Mouse (Mus musculus): ENCODE measurements around the gene Sars2. TPM values are rescaled to one million over a fixed set of nuclear protein-coding genes. Genes with fewer than 3 reads are reported as not detected.
A peak's percentile ranks its signal among the peaks of the same experiment; 100 is the strongest.

Gene Sars2
- polyA plus RNA-seq, 1 experiment: 22.5 TPM

DNA sequence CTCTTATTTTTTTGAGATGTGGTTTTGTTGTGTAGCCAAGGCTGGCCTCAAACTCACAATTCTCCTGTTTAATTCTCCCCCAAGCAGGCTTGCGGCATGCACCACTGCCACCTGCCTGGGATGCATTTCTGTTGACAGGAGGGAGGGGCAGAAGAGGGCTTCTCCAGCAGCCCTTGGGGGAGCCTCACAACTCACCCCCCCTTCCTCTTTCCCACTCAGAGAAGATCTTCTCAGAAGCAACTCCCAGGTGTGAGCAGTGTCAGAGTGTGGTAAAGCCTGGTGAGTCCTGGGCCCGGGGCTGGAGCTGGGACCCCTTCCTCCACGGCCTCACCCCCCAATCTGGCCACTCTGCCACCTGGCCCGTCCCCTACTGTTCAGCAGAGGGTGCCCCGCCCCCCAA is 43.4 kb downstream of the Sars2 start:
- no peaks in the 10 kb centered on the region for H3K27me3 ChIP-seq (ENCODE audit: control insufficient read depth, insufficient read depth, low read length, poor library complexity, severe bottlenecking)
- TF ChIP-seq CTCF (IDR thresholded peaks at IDR 0.05; ENCODE audit: low read depth, low read length) (no peak), POLR2A (IDR thresholded peaks at IDR 0.05; ENCODE audit: insufficient read depth, low read length) (no peak), EP300 (IDR thresholded peaks at IDR 0.05; ENCODE audit: insufficient read depth, low read depth, low read length) (no peak)
- H3K4me1 ChIP-seq (ENCODE audit: control insufficient read depth, insufficient read depth, low read length): peaks cover 10% of the 10 kb centered on the region
- H3K4me3 ChIP-seq (ENCODE audit: low read depth, low read length): no peak overlapping the region
- no peak overlapping the region for H3K27ac ChIP-seq (ENCODE audit: insufficient read depth, low read length)
- H3K36me3 ChIP-seq (ENCODE audit: control insufficient read depth, insufficient read depth, low read length, poor library complexity, severe bottlenecking): no peaks in the 10 kb centered on the region
- no peaks in the 10 kb centered on the region for H3K9me3 ChIP-seq (replicated peaks; ENCODE audit: control insufficient read depth, insufficient read depth, low read length, poor library complexity, severe bottlenecking)
- no peak overlapping the region for H3K9ac ChIP-seq (ENCODE audit: low read depth, poor library complexity, severe bottlenecking)

DNA sequence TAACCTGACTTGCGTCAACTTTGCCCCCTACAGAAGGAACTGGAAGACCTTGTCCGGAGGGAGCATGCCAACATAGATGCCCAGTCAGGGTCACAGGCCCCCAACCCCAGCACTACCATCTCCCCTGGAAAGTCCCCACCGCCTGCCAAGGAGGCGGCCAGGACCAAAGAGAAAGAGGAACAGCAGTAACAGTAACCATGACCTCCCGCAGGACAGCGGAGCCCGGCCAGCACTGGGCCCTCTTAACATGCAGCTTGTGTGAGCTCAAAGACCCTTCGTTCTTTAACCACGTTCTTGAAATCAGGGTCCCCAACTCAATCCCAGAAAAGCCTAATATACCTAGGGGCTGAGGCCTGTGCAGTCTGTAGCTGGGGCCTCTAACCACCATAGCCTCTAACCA is 46.1 kb downstream of the Sars2 start:
- Histone ChIP-seq H3K27ac (ENCODE audit: insufficient read depth, low read length) (no peak overlapping the region), H3K9ac (ENCODE audit: low read depth, poor library complexity, severe bottlenecking) (no peak overlapping the region), H3K4me1 (ENCODE audit: control insufficient read depth, insufficient read depth, low read length) (peaks cover 9% of the 10 kb centered on the region), H3K4me3 (ENCODE audit: low read depth, low read length) (no peak overlapping the region), H3K9me3 (replicated peaks; ENCODE audit: control insufficient read depth, insufficient read depth, low read length, poor library complexity, severe bottlenecking) (no peaks in the 10 kb centered on the region), H3K36me3 (ENCODE audit: control insufficient read depth, insufficient read depth, low read length, poor library complexity, severe bottlenecking) (no peaks in the 10 kb centered on the region), H3K27me3 (ENCODE audit: control insufficient read depth, insufficient read depth, low read length, poor library complexity, severe bottlenecking) (no peaks in the 10 kb centered on the region)
- TF ChIP-seq POLR2A (IDR thresholded peaks at IDR 0.05; ENCODE audit: insufficient read depth, low read length): no peak
- no peak for TF ChIP-seq EP300 (IDR thresholded peaks at IDR 0.05; ENCODE audit: insufficient read depth, low read depth, low read length)
- no peak for TF ChIP-seq CTCF (IDR thresholded peaks at IDR 0.05; ENCODE audit: low read depth, low read length)

DNA sequence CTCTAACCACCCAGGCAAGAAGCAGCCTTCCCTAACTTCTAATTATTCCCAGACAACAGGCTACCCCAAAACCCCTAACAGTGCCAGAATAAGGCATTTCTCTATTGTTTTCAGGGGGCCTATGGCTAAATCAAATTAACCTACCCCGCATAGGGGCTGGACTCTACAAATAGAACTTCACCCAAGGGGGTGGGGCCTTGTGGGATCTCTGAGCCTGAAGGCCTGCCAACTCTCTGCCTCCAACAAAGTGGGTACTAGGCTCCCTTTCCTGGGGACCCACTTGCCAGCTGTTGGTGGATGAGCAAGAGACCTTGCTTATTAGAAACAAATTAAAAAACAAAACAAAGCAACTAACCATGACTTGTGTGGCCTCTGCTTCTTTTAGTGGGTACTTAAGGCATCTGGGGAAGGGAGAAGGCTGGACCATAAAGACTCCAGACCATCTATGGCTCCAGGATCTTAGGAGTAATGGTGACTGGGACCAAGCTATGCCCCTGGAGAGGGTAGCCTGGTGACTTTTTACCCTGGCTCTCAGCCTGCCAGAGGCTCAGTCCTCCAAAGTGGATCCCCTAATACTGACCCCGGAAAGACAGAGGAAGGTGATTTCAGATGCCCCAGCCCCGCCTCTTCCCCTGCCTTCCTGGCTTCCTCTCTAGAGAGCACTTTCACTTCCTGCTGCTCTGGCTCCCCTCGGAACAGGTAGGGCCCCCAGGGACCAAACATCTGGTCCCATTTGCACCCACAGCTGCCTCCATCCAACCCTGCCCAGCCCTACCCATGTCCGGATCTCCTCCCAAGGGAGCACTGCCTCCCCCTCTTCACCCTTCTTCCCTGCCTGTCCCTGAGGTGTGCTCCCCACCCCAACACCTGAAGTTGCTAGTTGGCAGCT is 46.8 kb downstream of the Sars2 start, which contains the start of gene Rinl:
Rinl (plus strand) TSS at position 663 of the 889 bp plus-strand sequence.
- Histone ChIP-seq H3K9ac (ENCODE audit: low read depth, poor library complexity, severe bottlenecking) (peak within 1 kb of the TSS; percentile 23), H3K36me3 (ENCODE audit: control insufficient read depth, insufficient read depth, low read length, poor library complexity, severe bottlenecking) (no peaks in the 10 kb centered on the region), H3K27ac (ENCODE audit: insufficient read depth, low read length) (peak within 1 kb of the TSS; percentile 30; the same call in 1 of the 2 replicates), H3K4me1 (ENCODE audit: control insufficient read depth, insufficient read depth, low read length) (peaks cover 9% of the 10 kb centered on the region), H3K9me3 (replicated peaks; ENCODE audit: control insufficient read depth, insufficient read depth, low read length, poor library complexity, severe bottlenecking) (no peaks in the 10 kb centered on the region), H3K27me3 (ENCODE audit: control insufficient read depth, insufficient read depth, low read length, poor library complexity, severe bottlenecking) (no peaks in the 10 kb centered on the region), H3K4me3 (ENCODE audit: low read depth, low read length) (peak within 1 kb of the TSS; percentile 66)
- no peak for TF ChIP-seq EP300 (IDR thresholded peaks at IDR 0.05; ENCODE audit: insufficient read depth, low read depth, low read length)

DNA sequence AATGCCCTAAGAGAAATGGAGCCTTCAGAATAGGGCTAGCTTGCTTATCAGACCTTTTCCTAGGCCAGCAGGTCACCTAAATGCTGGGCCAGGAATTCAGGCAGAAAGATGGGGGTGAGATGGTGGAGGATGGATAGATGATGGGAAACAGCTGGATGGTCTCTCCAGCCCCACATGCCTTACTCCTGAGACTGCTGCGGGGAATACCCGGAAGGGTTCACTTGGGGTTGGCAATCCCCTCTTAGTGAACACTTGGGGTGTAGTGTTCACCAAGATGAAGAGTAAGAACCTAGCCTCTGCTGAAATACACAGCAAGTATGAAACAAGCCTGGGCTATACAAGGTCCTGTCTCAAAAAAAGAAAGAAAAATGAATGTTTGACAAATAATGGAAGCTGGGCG is 47.4 kb downstream of the Sars2 start:
- H3K9ac ChIP-seq (ENCODE audit: low read depth, poor library complexity, severe bottlenecking): peak overlapping the region; percentile 23
- TF ChIP-seq POLR2A (IDR thresholded peaks at IDR 0.05; ENCODE audit: insufficient read depth, low read length): no peak
- TF ChIP-seq EP300 (IDR thresholded peaks at IDR 0.05; ENCODE audit: insufficient read depth, low read depth, low read length): no peak
- no peak for TF ChIP-seq CTCF (IDR thresholded peaks at IDR 0.05; ENCODE audit: low read depth, low read length)
- no peaks in the 10 kb centered on the region for H3K27me3 ChIP-seq (ENCODE audit: control insufficient read depth, insufficient read depth, low read length, poor library complexity, severe bottlenecking)
- H3K36me3 ChIP-seq (ENCODE audit: control insufficient read depth, insufficient read depth, low read length, poor library complexity, severe bottlenecking): no peaks in the 10 kb centered on the region
- H3K4me3 ChIP-seq (ENCODE audit: low read depth, low read length): peak overlapping the region; percentile 66
- no peaks in the 10 kb centered on the region for H3K9me3 ChIP-seq (replicated peaks; ENCODE audit: control insufficient read depth, insufficient read depth, low read length, poor library complexity, severe bottlenecking)
- peak overlapping the region; percentile 30; the same call in 1 of the 2 replicates for H3K27ac ChIP-seq (ENCODE audit: insufficient read depth, low read length)
- H3K4me1 ChIP-seq (ENCODE audit: control insufficient read depth, insufficient read depth, low read length): peaks cover 9% of the 10 kb centered on the region

DNA sequence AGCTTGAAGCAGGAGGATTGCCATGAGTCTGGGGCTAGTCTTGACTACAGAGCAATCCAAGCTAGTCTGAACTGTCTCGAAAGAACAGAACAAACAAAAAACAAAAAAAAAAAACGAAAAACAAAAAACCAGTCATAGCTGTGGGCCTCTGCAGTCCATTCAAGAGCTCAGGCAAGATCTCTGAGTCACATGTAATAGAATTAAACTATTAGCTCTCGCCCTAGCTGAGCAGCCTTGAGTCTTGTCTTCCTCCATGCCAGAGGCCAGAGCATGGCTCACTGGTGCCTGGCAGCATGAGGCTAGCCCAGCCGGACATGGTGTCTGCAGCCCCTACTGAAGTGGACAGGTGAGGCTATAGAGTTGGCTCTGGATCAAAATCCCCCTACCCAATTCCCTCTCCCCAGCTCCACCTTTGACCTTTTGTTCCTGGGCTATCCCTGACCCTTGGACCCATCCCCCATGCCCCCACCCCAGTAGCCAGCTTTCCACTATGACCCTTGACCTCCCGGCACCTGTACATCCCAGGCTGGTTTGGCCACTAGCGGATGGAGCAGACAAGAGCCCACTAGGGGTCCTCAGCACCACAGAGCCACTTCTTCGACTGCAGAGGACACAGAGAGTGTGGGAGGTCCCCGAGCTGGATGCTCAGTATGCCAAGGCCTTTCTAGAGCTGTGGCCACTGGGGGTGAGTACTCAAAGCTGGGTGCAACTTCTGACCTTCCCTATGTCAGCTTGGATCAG is 48.4 kb downstream of the Sars2 start:
- H3K27me3 ChIP-seq (ENCODE audit: control insufficient read depth, insufficient read depth, low read length, poor library complexity, severe bottlenecking): no peaks in the 10 kb centered on the region
- H3K36me3 ChIP-seq (ENCODE audit: control insufficient read depth, insufficient read depth, low read length, poor library complexity, severe bottlenecking): no peaks in the 10 kb centered on the region
- no peak overlapping the region for H3K4me3 ChIP-seq (ENCODE audit: low read depth, low read length)
- no peaks in the 10 kb centered on the region for H3K9me3 ChIP-seq (replicated peaks; ENCODE audit: control insufficient read depth, insufficient read depth, low read length, poor library complexity, severe bottlenecking)
- H3K27ac ChIP-seq (ENCODE audit: insufficient read depth, low read length): 0 out of 2 replicates have a peak overlapping the region, but pooled peaks have one; percentile 19
- peak; percentile 63 for TF ChIP-seq CTCF (IDR thresholded peaks at IDR 0.05; ENCODE audit: low read depth, low read length)
- peak; percentile 75 for TF ChIP-seq EP300 (IDR thresholded peaks at IDR 0.05; ENCODE audit: insufficient read depth, low read depth, low read length)
- TF ChIP-seq POLR2A (IDR thresholded peaks at IDR 0.05; ENCODE audit: insufficient read depth, low read length): no peak
- no peak overlapping the region for H3K9ac ChIP-seq (ENCODE audit: low read depth, poor library complexity, severe bottlenecking)
- peaks cover 5% of the 10 kb centered on the region for H3K4me1 ChIP-seq (ENCODE audit: control insufficient read depth, insufficient read depth, low read length)
